Mouse (Mus musculus): Measurements from ENCODE around the gene Rhbdf2. TPM values are rescaled to one million over a fixed set of nuclear protein-coding genes. Genes with fewer than 3 reads are reported as not detected.

Gene Rhbdf2
- polyA plus RNA-seq, 1 experiment: 1.8 TPM

DNA sequence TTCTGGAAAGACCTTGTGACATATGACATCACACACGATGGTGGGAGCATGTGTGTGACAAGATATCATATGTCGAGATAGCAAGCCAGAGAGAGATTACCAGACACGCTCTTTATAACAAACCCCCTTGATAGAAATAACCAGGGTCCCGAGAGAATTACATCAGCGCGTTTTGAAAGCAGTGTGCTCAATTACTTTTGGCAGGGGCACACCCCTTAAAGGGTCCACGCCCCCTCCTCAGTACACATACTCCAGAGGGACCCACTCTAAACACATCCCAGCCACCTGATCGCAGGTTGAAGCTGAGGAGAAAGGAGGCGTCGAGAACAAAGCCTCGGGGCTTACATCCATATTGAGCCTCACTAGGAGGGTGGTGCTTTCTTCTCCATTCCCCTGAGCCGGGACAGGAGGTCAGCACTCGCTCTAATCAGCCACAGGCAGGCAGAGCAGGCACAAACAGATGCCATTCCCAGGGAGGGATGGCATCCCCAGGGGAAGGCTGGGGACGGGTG lies 37.7 kb downstream of the Rhbdf2 start:
- Histone ChIP-seq H3K27me3 (ENCODE audit: control insufficient read depth) (peaks cover 50% of the 10 kb centered on the region), H3K36me3 (ENCODE audit: control insufficient read depth) (no peaks in the 10 kb centered on the region), H3K4me3 (replicated peaks) (no peak overlapping the region), H3K9me3 (ENCODE audit: control insufficient read depth, low read length) (no peaks in the 10 kb centered on the region), H3K4me1 (ENCODE audit: control insufficient read depth) (peaks cover 52% of the 10 kb centered on the region)
- TF ChIP-seq GATA1 (IDR thresholded peaks at IDR 0.05; ENCODE audit: low read length) (no peak), TAL1 (IDR thresholded peaks at IDR 0.05; ENCODE audit: low read length) (no peak; the same call in 2 of the 3 replicates)

GRCm38 (mm10) chr11:116586801-116587631 lies 39.8 kb downstream of the Rhbdf2 start:
- H3K36me3 ChIP-seq (ENCODE audit: control insufficient read depth): no peaks in the 10 kb centered on the region
- peaks cover 52% of the 10 kb centered on the region for H3K27me3 ChIP-seq (ENCODE audit: control insufficient read depth)
- H3K9me3 ChIP-seq (ENCODE audit: control insufficient read depth, low read length): no peaks in the 10 kb centered on the region
- no peak overlapping the region for H3K4me3 ChIP-seq (replicated peaks)
- peaks cover 49% of the 10 kb centered on the region for H3K4me1 ChIP-seq (ENCODE audit: control insufficient read depth)
- TF ChIP-seq GATA1 (IDR thresholded peaks at IDR 0.05; ENCODE audit: low read length): no peak
- no peak for TF ChIP-seq TAL1 (IDR thresholded peaks at IDR 0.05; ENCODE audit: low read length)

GRCm38 (mm10) chr11:116586310-116586709 lies 40.5 kb downstream of the Rhbdf2 start, which contains the start of gene Aanat:
Gene Aanat (plus strand): TSS chr11:116586432.
- TF ChIP-seq TAL1 (IDR thresholded peaks at IDR 0.05; ENCODE audit: low read length) (no peak), GATA1 (IDR thresholded peaks at IDR 0.05; ENCODE audit: low read length) (no peak)
- Histone ChIP-seq H3K4me1 (ENCODE audit: control insufficient read depth) (peaks cover 49% of the 10 kb centered on the region), H3K36me3 (ENCODE audit: control insufficient read depth) (no peaks in the 10 kb centered on the region), H3K4me3 (replicated peaks) (no peak within 1 kb of the TSS), H3K27me3 (ENCODE audit: control insufficient read depth) (peaks cover 48% of the 10 kb centered on the region), H3K9me3 (ENCODE audit: control insufficient read depth, low read length) (no peaks in the 10 kb centered on the region)

GRCm38 (mm10) chr11:116585682-116586081 lies 41.1 kb downstream of the Rhbdf2 start:
- Histone ChIP-seq H3K27me3 (ENCODE audit: control insufficient read depth) (peaks cover 48% of the 10 kb centered on the region), H3K9me3 (ENCODE audit: control insufficient read depth, low read length) (no peaks in the 10 kb centered on the region), H3K4me3 (replicated peaks) (no peak overlapping the region), H3K36me3 (ENCODE audit: control insufficient read depth) (no peaks in the 10 kb centered on the region; the same call in 1 of the 2 replicates), H3K4me1 (ENCODE audit: control insufficient read depth) (peaks cover 50% of the 10 kb centered on the region)
- TF ChIP-seq GATA1 (IDR thresholded peaks at IDR 0.05; ENCODE audit: low read length) (no peak), TAL1 (IDR thresholded peaks at IDR 0.05; ENCODE audit: low read length) (no peak)

GRCm38 (mm10) chr11:116581376-116581814 lies 45.4 kb downstream of the Rhbdf2 start, which contains the start of gene Ube2o:
Gene Ube2o (minus strand): TSS chr11:116581447.
- Histone ChIP-seq H3K27me3 (ENCODE audit: control insufficient read depth) (peaks cover 15% of the 10 kb centered on the region), H3K4me1 (ENCODE audit: control insufficient read depth) (peaks cover 56% of the 10 kb centered on the region)

DNA sequence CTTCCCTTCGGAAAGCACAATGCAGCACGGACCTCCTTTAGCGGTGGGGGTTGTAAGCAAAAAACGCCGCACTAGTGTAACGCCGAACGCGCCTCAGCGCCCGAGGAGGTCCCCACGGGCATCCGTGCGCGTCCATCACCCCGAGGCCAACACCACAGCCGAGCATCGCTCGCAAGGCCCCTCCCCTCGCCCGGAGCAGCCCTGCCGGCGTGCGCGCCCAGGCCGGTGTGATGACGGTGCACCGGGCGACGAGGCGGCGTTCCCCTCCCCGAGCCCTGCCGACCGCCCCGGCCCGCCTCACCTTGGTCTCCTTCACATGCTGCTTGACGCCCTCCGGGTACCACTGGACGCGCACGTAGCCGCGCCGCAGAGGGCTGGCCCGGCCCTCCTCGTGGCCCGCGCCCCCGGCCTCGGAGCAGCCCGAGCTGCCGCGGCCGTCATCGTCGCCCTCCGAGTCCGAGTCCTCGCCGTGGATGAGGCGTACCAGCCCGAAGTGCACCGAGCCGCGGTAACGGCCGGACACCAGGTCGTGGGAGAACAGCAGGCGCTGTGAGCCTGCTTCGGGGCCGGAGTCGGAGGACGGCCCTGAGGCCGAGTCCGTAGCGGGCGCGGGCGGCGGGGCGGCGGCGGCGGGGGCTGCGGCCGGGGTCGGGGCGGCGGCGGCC lies 46.0 kb downstream of the Rhbdf2 start:
- peaks cover 59% of the 10 kb centered on the region for H3K4me1 ChIP-seq (ENCODE audit: control insufficient read depth)
- peaks cover 13% of the 10 kb centered on the region for H3K27me3 ChIP-seq (ENCODE audit: control insufficient read depth)
- no peaks in the 10 kb centered on the region for H3K9me3 ChIP-seq (ENCODE audit: control insufficient read depth, low read length)
- peaks cover 41% of the 10 kb centered on the region for H3K36me3 ChIP-seq (ENCODE audit: control insufficient read depth)
- H3K4me3 ChIP-seq (replicated peaks): peak overlapping the region; percentile 94
- no peak for TF ChIP-seq GATA1 (IDR thresholded peaks at IDR 0.05; ENCODE audit: low read length)
- TF ChIP-seq TAL1 (IDR thresholded peaks at IDR 0.05; ENCODE audit: low read length): no peak

More at GRCm38 (mm10) chr11:116581376-116581814, 45.4 kb downstream of the Rhbdf2 start, which contains the start of gene Ube2o:
- Histone ChIP-seq H3K36me3 (ENCODE audit: control insufficient read depth) (peaks cover 35% of the 10 kb centered on the region), H3K4me3 (replicated peaks) (peak within 1 kb of the TSS; percentile 94), H3K9me3 (ENCODE audit: control insufficient read depth, low read length) (no peaks in the 10 kb centered on the region)
- TF ChIP-seq GATA1 (IDR thresholded peaks at IDR 0.05; ENCODE audit: low read length): no peak
- no peak for TF ChIP-seq TAL1 (IDR thresholded peaks at IDR 0.05; ENCODE audit: low read length)

GRCm38 (mm10) chr11:116580031-116580652 lies 46.7 kb downstream of the Rhbdf2 start:
- Histone ChIP-seq H3K4me3 (replicated peaks) (peak overlapping the region; percentile 94), H3K9me3 (ENCODE audit: control insufficient read depth, low read length) (no peaks in the 10 kb centered on the region), H3K27me3 (ENCODE audit: control insufficient read depth) (peaks cover 13% of the 10 kb centered on the region), H3K36me3 (ENCODE audit: control insufficient read depth) (peaks cover 48% of the 10 kb centered on the region), H3K4me1 (ENCODE audit: control insufficient read depth) (peaks cover 66% of the 10 kb centered on the region)
- TF ChIP-seq GATA1 (IDR thresholded peaks at IDR 0.05; ENCODE audit: low read length) (peak; percentile 35; the same call in 1 of the 2 replicates), TAL1 (IDR thresholded peaks at IDR 0.05; ENCODE audit: low read length) (peak; percentile 72)

GRCm38 (mm10) chr11:116579280-116579679 lies 47.5 kb downstream of the Rhbdf2 start:
- Histone ChIP-seq H3K4me3 (replicated peaks) (peak overlapping the region; percentile 94), H3K9me3 (ENCODE audit: control insufficient read depth, low read length) (no peaks in the 10 kb centered on the region), H3K4me1 (ENCODE audit: control insufficient read depth) (peaks cover 75% of the 10 kb centered on the region), H3K36me3 (ENCODE audit: control insufficient read depth) (peaks cover 57% of the 10 kb centered on the region), H3K27me3 (ENCODE audit: control insufficient read depth) (peaks cover 8% of the 10 kb centered on the region)
- no peak for TF ChIP-seq GATA1 (IDR thresholded peaks at IDR 0.05; ENCODE audit: low read length)
- no peak for TF ChIP-seq TAL1 (IDR thresholded peaks at IDR 0.05; ENCODE audit: low read length)
